Mouse (Mus musculus) MEL (cell line): ENCODE data around the gene Heatr6. TPM values are rescaled to one million over a fixed set of nuclear protein-coding genes. Genes with fewer than 3 reads are reported as not detected.

Experiments
- DNase-seq: peaks from one replicate; pipeline ENCODE4 v3.0.0; 2011; ENCODE audit warnings: low read depth, low spot score
- H3K27ac ChIP-seq: 2 replicates; pipeline ENCODE4 v1.5.1; 2012; ENCODE audit warnings: low read depth, mild to moderate bottlenecking, control low read depth, low read length, moderate library complexity; ENCODE audit not compliant: control insufficient read depth
- H3K27me3 ChIP-seq, 2 experiments: fragments of 150-350 bp in 1 of 2; sonication (generic) in 1 of 2; 2 replicates each; pipeline ENCODE4 v1.6.1; 2012; ENCODE audit warnings: low read length in 2 of 2, mild to moderate bottlenecking in 2 of 2, improper control_type of control experiment in 1 of 2, moderate library complexity in 1 of 2; ENCODE audit not compliant: insufficient read depth in 2 of 2, control insufficient read depth in 1 of 2
- H3K36me3 ChIP-seq, 2 experiments: 2 replicates each; pipeline ENCODE4 v1.6.1; 2012 to 2014; ENCODE audit warnings: low read length in 2 of 2, improper control_type of control experiment in 1 of 2, inconsistent platforms in 1 of 2, mild to moderate bottlenecking in 1 of 2; ENCODE audit not compliant: insufficient read depth in 2 of 2, control insufficient read depth in 1 of 2
- H3K4me1 ChIP-seq, 2 experiments: fragments of 150-350 bp in 1 of 2; sonication (generic) in 1 of 2; 2 replicates each; pipeline ENCODE4 v1.6.1; 2012; ENCODE audit warnings: low read length in 2 of 2, improper control_type of control experiment in 1 of 2, mild to moderate bottlenecking in 1 of 2; ENCODE audit not compliant: insufficient read depth in 2 of 2, control insufficient read depth in 1 of 2
- H3K4me3 ChIP-seq, 2 experiments: fragments of 150-350 bp in 1 of 2; sonication (generic) in 1 of 2; 2 replicates each; pipeline ENCODE4 v1.5.1; 2012; ENCODE audit warnings: low read depth in 2 of 2, low read length in 2 of 2, mild to moderate bottlenecking in 2 of 2, moderate library complexity in 2 of 2, control low read depth in 1 of 2, improper control_type of control experiment in 1 of 2; ENCODE audit not compliant: control insufficient read depth in 1 of 2, insufficient read depth in 1 of 2
- H3K79me2 ChIP-seq: 2 replicates; pipeline ENCODE4 v1.6.1; 2012; ENCODE audit warnings: mild to moderate bottlenecking, low read length, moderate library complexity; ENCODE audit not compliant: control insufficient read depth, poor library complexity, insufficient read depth
- H3K9ac ChIP-seq: 2 replicates; pipeline ENCODE4 v1.6.1; 2012; ENCODE audit warnings: low read depth, mild to moderate bottlenecking, control low read depth, low read length, moderate library complexity; ENCODE audit not compliant: control insufficient read depth, poor library complexity, severe bottlenecking
- H3K9me3 ChIP-seq: fragments of 150-350 bp; sonication (generic); replicated peaks from 2 replicates; pipeline ENCODE4 v1.6.1; 2012; ENCODE audit warnings: mild to moderate bottlenecking, low read length, improper control_type of control experiment, moderate library complexity; ENCODE audit not compliant: insufficient read depth
- BHLHE40 ChIP-seq: IDR thresholded peaks from 2 replicates; pipeline ENCODE4 v1.6.1; 2012; ENCODE audit warnings: low read depth, mild to moderate bottlenecking, inconsistent platforms, low read length, improper control_type of control experiment, borderline replicate concordance
- CHD1 ChIP-seq: IDR thresholded peaks from 2 replicates; pipeline ENCODE4 v1.6.1; 2012; ENCODE audit warnings: low read depth, mild to moderate bottlenecking, inconsistent platforms, low read length, improper control_type of control experiment
- CHD2 ChIP-seq: IDR thresholded peaks from 2 replicates; pipeline ENCODE4 v1.6.1; 2011; ENCODE audit warnings: low read length, improper control_type of control experiment
- CTCF ChIP-seq, 3 experiments: IDR thresholded peaks in 2 of 3; conservative IDR thresholded peaks in 1 of 3; 2 replicates each; pipeline ENCODE4 v1.5.1; 2011 to 2012; ENCODE audit warnings: low read length in 3 of 3, low read depth in 2 of 3, mild to moderate bottlenecking in 2 of 3, improper control_type of control experiment in 1 of 3, inconsistent platforms in 1 of 3, mixed read lengths in 1 of 3, moderate library complexity in 1 of 3; ENCODE audit not compliant: control insufficient read depth in 1 of 3, insufficient read depth in 1 of 3, poor library complexity in 1 of 3, severe bottlenecking in 1 of 3
- E2F4 ChIP-seq: IDR thresholded peaks from 2 replicates; pipeline ENCODE4 v1.6.1; 2011; ENCODE audit warnings: low read depth, low read length, improper control_type of control experiment, borderline replicate concordance
- EP300 ChIP-seq, 2 experiments: IDR thresholded peaks; 2 replicates each; pipeline ENCODE4 v1.6.1; 2011; ENCODE audit warnings: improper control_type of control experiment in 2 of 2, low read length in 2 of 2, low read depth in 1 of 2, mild to moderate bottlenecking in 1 of 2
- GABPA ChIP-seq: IDR thresholded peaks from 2 replicates; pipeline ENCODE4 v1.6.1; 2012; ENCODE audit warnings: low read depth, mild to moderate bottlenecking, inconsistent platforms, low read length, improper control_type of control experiment, moderate library complexity
- GATA1 ChIP-seq: IDR thresholded peaks from 2 replicates; pipeline ENCODE4 v1.6.1; 2011; ENCODE audit warnings: low read depth, low read length, improper control_type of control experiment
- HCFC1 ChIP-seq: IDR thresholded peaks from 2 replicates; pipeline ENCODE4 v1.6.1; 2012; ENCODE audit warnings: low read depth, mild to moderate bottlenecking, inconsistent platforms, low read length, improper control_type of control experiment, moderate library complexity
- JUND ChIP-seq: IDR thresholded peaks from 2 replicates; pipeline ENCODE4 v1.6.1; 2011; ENCODE audit warnings: low read depth, mild to moderate bottlenecking, improper control_type of control experiment, low read length
- KAT2A ChIP-seq: conservative IDR thresholded peaks from 2 replicates; pipeline ENCODE4 v1.6.1; 2012; ENCODE audit warnings: low read depth, low read length, improper control_type of control experiment, inconsistent platforms
- MAFK ChIP-seq: IDR thresholded peaks from 2 replicates; pipeline ENCODE4 v1.6.1; 2011; ENCODE audit warnings: low read depth, mild to moderate bottlenecking, low read length, improper control_type of control experiment, borderline replicate concordance
- MXI1 ChIP-seq: IDR thresholded peaks from 2 replicates; pipeline ENCODE4 v1.6.1; 2011; ENCODE audit warnings: mild to moderate bottlenecking, low read depth, low read length, improper control_type of control experiment
- MYB ChIP-seq: IDR thresholded peaks from 2 replicates; pipeline ENCODE4 v1.6.1; 2011; ENCODE audit warnings: mild to moderate bottlenecking, low read depth, low read length, improper control_type of control experiment
- POLR2A ChIP-seq, 2 experiments: IDR thresholded peaks; 2 replicates each; pipeline ENCODE4 v1.6.1; 2011 to 2012; ENCODE audit warnings: low read length in 2 of 2, mild to moderate bottlenecking in 2 of 2, control low read depth in 1 of 2, improper control_type of control experiment in 1 of 2, low read depth in 1 of 2, moderate library complexity in 1 of 2; ENCODE audit not compliant: control insufficient read depth in 1 of 2, insufficient read depth in 1 of 2, poor library complexity in 1 of 2
- POLR2AphosphoS2 ChIP-seq: IDR thresholded peaks from 2 replicates; pipeline ENCODE4 v1.6.1; 2011; ENCODE audit warnings: low read length, improper control_type of control experiment
- POLR2AphosphoS5 ChIP-seq: IDR thresholded peaks from 2 replicates; pipeline ENCODE4 v1.6.1; 2012; ENCODE audit warnings: low read depth, borderline replicate concordance, mild to moderate bottlenecking, inconsistent platforms, low read length, moderate library complexity, mixed read lengths
- RAD21 ChIP-seq: IDR thresholded peaks from 2 replicates; pipeline ENCODE4 v1.6.1; 2011; ENCODE audit warnings: mild to moderate bottlenecking, low read depth, low read length, improper control_type of control experiment
- RCOR1 ChIP-seq: IDR thresholded peaks from 2 replicates; pipeline ENCODE4 v1.6.1; 2012; ENCODE audit warnings: low read depth, mild to moderate bottlenecking, inconsistent platforms, low read length, improper control_type of control experiment
- TBP ChIP-seq: IDR thresholded peaks from 2 replicates; pipeline ENCODE4 v1.8.0; 2011; ENCODE audit warnings: low read depth, low read length, improper control_type of control experiment
- TCF12 ChIP-seq: IDR thresholded peaks from 2 replicates; pipeline ENCODE4 v1.6.1; 2014; ENCODE audit warnings: low read depth, mild to moderate bottlenecking, inconsistent platforms, low read length, improper control_type of control experiment, moderate library complexity
- UBTF ChIP-seq: IDR thresholded peaks from 2 replicates; pipeline ENCODE4 v1.6.1; 2012; ENCODE audit warnings: low read depth, mild to moderate bottlenecking, inconsistent platforms, low read length, improper control_type of control experiment, moderate library complexity, borderline replicate concordance; ENCODE audit not compliant: insufficient read depth
- USF1 ChIP-seq: IDR thresholded peaks from 2 replicates; pipeline ENCODE4 v1.6.1; 2014; ENCODE audit warnings: low read depth, mild to moderate bottlenecking, inconsistent platforms, low read length, improper control_type of control experiment, moderate library complexity
- USF2 ChIP-seq, 2 experiments: IDR thresholded peaks; 2 replicates each; pipeline ENCODE4 v1.6.1; 2011 to 2012; ENCODE audit warnings: improper control_type of control experiment in 2 of 2, low read length in 2 of 2, borderline replicate concordance in 1 of 2, inconsistent platforms in 1 of 2, low read depth in 1 of 2, mild to moderate bottlenecking in 1 of 2; ENCODE audit not compliant: insufficient read depth in 1 of 2
- ZC3H11A ChIP-seq: IDR thresholded peaks from 2 replicates; pipeline ENCODE4 v1.6.1; 2012; ENCODE audit warnings: low read depth, mild to moderate bottlenecking, inconsistent platforms, low read length, improper control_type of control experiment
- ZNF384 ChIP-seq: IDR thresholded peaks from 2 replicates; pipeline ENCODE4 v1.6.1; 2012; ENCODE audit warnings: low read depth, mild to moderate bottlenecking, inconsistent platforms, low read length, improper control_type of control experiment
- polyA plus RNA-seq, 2 experiments: library from polyadenylated mRNA; stranded (reverse) in 1 of 2; unstranded in 1 of 2; fragments of >175 nt in 1 of 2; fragments of >200 nt in 1 of 2; gene quantifications; 2 replicates each; pipeline versions ENCODE4 v1.2.1 to v1.2.4; 2012; ENCODE audit warnings: low replicate concordance in 2 of 2, low read depth in 1 of 2; ENCODE audit not compliant: insufficient read length in 2 of 2, insufficient read depth in 1 of 2, missing spikeins in 1 of 2
- total RNA-seq: library from RNA; depleted of rRNA; stranded (reverse); fragments of 300-350 nt; gene quantifications from 2 replicates; pipeline ENCODE4 v1.2.3, GENCODE M21; 2012

Heatr6 gene
- total and polyA plus RNA-seq, 3 experiments = 17.3 to 21.2 TPM; not detected in 1

GRCm38 (mm10) chr11:83768976-83769375 is 15.5 kb downstream of the Heatr6 start:
- H3K79me2 ChIP-seq = no peaks in the 10 kb centered on the region
- H3K9me3 ChIP-seq = no peaks in the 10 kb centered on the region
- H3K9ac ChIP-seq = no peak overlapping the region
- TF ChIP-seq RCOR1 (no peak), POLR2AphosphoS2 (no peak), USF2 (IDR thresholded peaks at IDR 0.05; ENCODE audit: borderline replicate concordance in 1 of 2, insufficient read depth in 1 of 2, low read depth in 1 of 2, low read length in 2 of 2) (no peak), CHD2 (no peak), E2F4 (no peak), UBTF (no peak), MYB (no peak), POLR2A (IDR thresholded peaks at IDR 0.05; ENCODE audit: control insufficient read depth in 1 of 2, insufficient read depth in 1 of 2, low read depth in 1 of 2, low read length in 2 of 2, poor library complexity in 1 of 2) (no peak), BHLHE40 (no peak), MAFK (no peak)
- DNase-seq = no peak
- H3K27me3 ChIP-seq = no peaks in the 10 kb centered on the region
- no peak overlapping the region for H3K27ac ChIP-seq
- no peak overlapping the region for H3K4me3 ChIP-seq
- no peaks in the 10 kb centered on the region for H3K4me1 ChIP-seq
- H3K36me3 ChIP-seq = peaks cover 0 to 13% of the 10 kb centered on the region in 2 experiments; a peak in 2 of 4 replicates

- DNase-seq = no peak
- Histone ChIP-seq H3K36me3 (peaks cover 0 to 11% of the 10 kb centered on the region in 2 experiments; a peak in 2 of 4 replicates), H3K9me3 (no peaks in the 10 kb centered on the region), H3K9ac (no peak overlapping the region), H3K4me1 (no peaks in the 10 kb centered on the region), H3K27ac (no peak overlapping the region), H3K79me2 (no peaks in the 10 kb centered on the region), H3K27me3 (no peaks in the 10 kb centered on the region), H3K4me3 (no peak overlapping the region)
- TF ChIP-seq HCFC1 (no peak), CHD2 (no peak), POLR2AphosphoS2 (no peak)
Observed at GRCm38 (mm10) chr11:83771014-83771413, 17.5 kb downstream of the Heatr6 start.

- Histone ChIP-seq H3K36me3 (peaks cover 5 to 8% of the 10 kb centered on the region in 2 experiments; a peak in 3 of 4 replicates), H3K9ac (no peak overlapping the region), H3K27me3 (no peaks in the 10 kb centered on the region)
Observed at GRCm38 (mm10) chr11:83772341-83772740, 18.8 kb downstream of the Heatr6 start.

More at GRCm38 (mm10) chr11:83772341-83772740, 18.8 kb downstream of the Heatr6 start:
- no peaks in the 10 kb centered on the region for H3K9me3 ChIP-seq
- DNase-seq = no peak
- H3K79me2 ChIP-seq = no peaks in the 10 kb centered on the region
- TF ChIP-seq GATA1 = no peak
- TF ChIP-seq HCFC1 = no peak
- TF ChIP-seq USF1 = no peak
- no peak for TF ChIP-seq CHD1
- TF ChIP-seq KAT2A = no peak
- TF ChIP-seq TCF12 = no peak
- no peak for TF ChIP-seq MXI1
- no peak for TF ChIP-seq TBP
- TF ChIP-seq EP300 (IDR thresholded peaks at IDR 0.05; ENCODE audit: low read depth in 1 of 2, low read length in 2 of 2) = no peak
- no peak for TF ChIP-seq ZC3H11A
- TF ChIP-seq MYB = no peak
- no peak for TF ChIP-seq BHLHE40
- TF ChIP-seq JUND = no peak
- no peak for TF ChIP-seq UBTF
- TF ChIP-seq GABPA = no peak
- TF ChIP-seq CTCF (IDR thresholded peaks at IDR 0.05 in 2 of 3, conservative IDR thresholded peaks at IDR 0.05 in 1 of 3; ENCODE audit: control insufficient read depth in 1 of 3, insufficient read depth in 1 of 3, low read depth in 2 of 3, low read length in 3 of 3, poor library complexity in 1 of 3, severe bottlenecking in 1 of 3) = no peak
- no peak for TF ChIP-seq POLR2AphosphoS5
- TF ChIP-seq RAD21 = no peak
- no peak for TF ChIP-seq ZNF384
- peaks cover 2 to 6% of the 10 kb centered on the region in 2 experiments; a peak in 2 of 4 replicates for H3K4me1 ChIP-seq
- H3K27ac ChIP-seq = no peak overlapping the region
- H3K4me3 ChIP-seq = no peak overlapping the region
